Mouse (Mus musculus): Measurements from ENCODE around the gene Sco1.
A peak's percentile ranks its signal among the peaks of the same experiment; 100 is the strongest.
"Not testable (repeated sequence)": the region's sequence is repeated elsewhere in the genome, so short reads cannot be mapped to it uniquely, and the experiment has no call there.

The Sco1 gene

GRCm38 (mm10) chr11:67052321-67052952, at the start of gene Sco1, which contains the start of gene Adprm:
TSS of gene Sco1 (plus strand) at chr11:67052670.
TSS of gene Adprm (minus strand) at chr11:67052594.
- peak; percentile 80 for DNase-seq (ENCODE audit: low read depth, low spot score)

GRCm38 (mm10) chr11:67002911-67003310, 49.6 kb upstream of the Sco1 start:
- DNase-seq (ENCODE audit: low read depth, low spot score): no peak

- DNase-seq (ENCODE audit: low read depth, low spot score): no peak
Observed at GRCm38 (mm10) chr11:67007961-67008360, 44.5 kb upstream of the Sco1 start.

- DNase-seq (ENCODE audit: low read depth, low spot score): no peak
Observed at GRCm38 (mm10) chr11:67008528-67008927, 43.9 kb upstream of the Sco1 start.

GRCm38 (mm10) chr11:67010430-67010829, 42.0 kb upstream of the Sco1 start:
- DNase-seq (ENCODE audit: low read depth, low spot score): no peak

- DNase-seq (ENCODE audit: low read depth, low spot score): no peak
Observed at GRCm38 (mm10) chr11:67011635-67012034, 40.8 kb upstream of the Sco1 start.

GRCm38 (mm10) chr11:67017801-67018591, 34.5 kb upstream of the Sco1 start:
- no peak for DNase-seq (ENCODE audit: low read depth, low spot score)

GRCm38 (mm10) chr11:67019711-67020475, 32.6 kb upstream of the Sco1 start:
- DNase-seq (ENCODE audit: low read depth, low spot score): no peak

- peak; percentile 62 for DNase-seq (ENCODE audit: low read depth, low spot score)
Observed at GRCm38 (mm10) chr11:67020948-67021347, 31.5 kb upstream of the Sco1 start.

- DNase-seq (ENCODE audit: low read depth, low spot score): no peak
Observed at GRCm38 (mm10) chr11:67022354-67023115, 29.9 kb upstream of the Sco1 start.

GRCm38 (mm10) chr11:67023191-67023590, 29.3 kb upstream of the Sco1 start:
- not testable (repeated sequence) for DNase-seq (ENCODE audit: low read depth, low spot score)

GRCm38 (mm10) chr11:67023802-67024340, 28.6 kb upstream of the Sco1 start:
- no peak for DNase-seq (ENCODE audit: low read depth, low spot score)

- peak; percentile 93 for DNase-seq (ENCODE audit: low read depth, low spot score)
Observed at GRCm38 (mm10) chr11:67024867-67025477, 27.5 kb upstream of the Sco1 start, which contains the start of gene Tmem220. TSS of gene Tmem220 (plus strand) at chr11:67025154.

- no peak for DNase-seq (ENCODE audit: low read depth, low spot score)
Observed at GRCm38 (mm10) chr11:67030904-67031602, 21.4 kb upstream of the Sco1 start.

- DNase-seq (ENCODE audit: low read depth, low spot score): no peak
Observed at GRCm38 (mm10) chr11:67031603-67031915, 20.9 kb upstream of the Sco1 start.

GRCm38 (mm10) chr11:67034775-67035485, 17.5 kb upstream of the Sco1 start:
- no peak for DNase-seq (ENCODE audit: low read depth, low spot score)

- DNase-seq (ENCODE audit: low read depth, low spot score): no peak
Observed at GRCm38 (mm10) chr11:67036229-67036628, 16.2 kb upstream of the Sco1 start.

GRCm38 (mm10) chr11:67036892-67037291, 15.6 kb upstream of the Sco1 start:
- DNase-seq (ENCODE audit: low read depth, low spot score): no peak

GRCm38 (mm10) chr11:67039799-67040198, 12.7 kb upstream of the Sco1 start:
- DNase-seq (ENCODE audit: low read depth, low spot score): no peak

GRCm38 (mm10) chr11:67040483-67040882, 12.0 kb upstream of the Sco1 start:
- DNase-seq (ENCODE audit: low read depth, low spot score): no peak

All from forelimb bud, embryonic 11.5 days (tissue).